Mouse (Mus musculus): ENCODE data around the gene Ldhd. TPM values are rescaled to one million over a fixed set of nuclear protein-coding genes. Genes with fewer than 3 reads are reported as not detected.

Gene Ldhd
- polyA plus RNA-seq, 1 experiment from 2014 or later: 1.2 TPM

GRCm38 (mm10) chr8:111625694-111626527, 4.3 kb downstream of the Ldhd start:
- no peak overlapping the region for H3K9ac ChIP-seq (ENCODE audit: low read length)
- H3K4me1 ChIP-seq (replicated peaks; ENCODE audit: control insufficient read depth, insufficient read depth, low read length): 0 out of 2 replicates have a peak, but pooled peaks cover 4% of the 10 kb centered on the region
- 29% methylated on average over 6 of the region's 6 CpGs for WGBS
- DNase-seq (ENCODE audit: low spot score) (peak; percentile 91), ATAC-seq (replicated peaks; ENCODE audit: low FRiP score, low TSS enrichment, low read depth) (no peak; the same call in 1 of the 2 replicates)
- peaks cover 18% of the 10 kb centered on the region for H3K36me3 ChIP-seq (ENCODE audit: control insufficient read depth, insufficient read depth, low read length)
- no peak overlapping the region for H3K27ac ChIP-seq (ENCODE audit: low read depth)
- H3K4me3 ChIP-seq (ENCODE audit: low read depth, low read length): no peak overlapping the region
- H3K9me3 ChIP-seq (ENCODE audit: control insufficient read depth, low read length): no peaks in the 10 kb centered on the region
- H3K27me3 ChIP-seq (replicated peaks; ENCODE audit: control insufficient read depth, insufficient read depth, low read length): no peaks in the 10 kb centered on the region
- H3K4me2 ChIP-seq (ENCODE audit: low read length): no peak overlapping the region

- no peak overlapping the region for H3K27ac ChIP-seq (ENCODE audit: low read depth)
- H3K9me3 ChIP-seq (ENCODE audit: control insufficient read depth, low read length): no peaks in the 10 kb centered on the region
- H3K4me1 ChIP-seq (replicated peaks; ENCODE audit: control insufficient read depth, insufficient read depth, low read length): 0 out of 2 replicates have a peak, but pooled peaks cover 4% of the 10 kb centered on the region
- H3K4me3 ChIP-seq (ENCODE audit: low read depth, low read length): no peak overlapping the region
- no peak overlapping the region for H3K9ac ChIP-seq (ENCODE audit: low read length)
- DNase-seq (ENCODE audit: low spot score) (no peak), ATAC-seq (replicated peaks; ENCODE audit: low FRiP score, low TSS enrichment, low read depth) (no peak)
- 86% methylated on average over 10 of the region's 10 CpGs for WGBS
- H3K4me2 ChIP-seq (ENCODE audit: low read length): no peak overlapping the region
- H3K36me3 ChIP-seq (ENCODE audit: control insufficient read depth, insufficient read depth, low read length): peaks cover 21% of the 10 kb centered on the region
- no peaks in the 10 kb centered on the region for H3K27me3 ChIP-seq (replicated peaks; ENCODE audit: control insufficient read depth, insufficient read depth, low read length)
These were observed 5.3 kb downstream of the Ldhd start for GRCm38 (mm10) chr8:111624853-111625221.

DNA sequence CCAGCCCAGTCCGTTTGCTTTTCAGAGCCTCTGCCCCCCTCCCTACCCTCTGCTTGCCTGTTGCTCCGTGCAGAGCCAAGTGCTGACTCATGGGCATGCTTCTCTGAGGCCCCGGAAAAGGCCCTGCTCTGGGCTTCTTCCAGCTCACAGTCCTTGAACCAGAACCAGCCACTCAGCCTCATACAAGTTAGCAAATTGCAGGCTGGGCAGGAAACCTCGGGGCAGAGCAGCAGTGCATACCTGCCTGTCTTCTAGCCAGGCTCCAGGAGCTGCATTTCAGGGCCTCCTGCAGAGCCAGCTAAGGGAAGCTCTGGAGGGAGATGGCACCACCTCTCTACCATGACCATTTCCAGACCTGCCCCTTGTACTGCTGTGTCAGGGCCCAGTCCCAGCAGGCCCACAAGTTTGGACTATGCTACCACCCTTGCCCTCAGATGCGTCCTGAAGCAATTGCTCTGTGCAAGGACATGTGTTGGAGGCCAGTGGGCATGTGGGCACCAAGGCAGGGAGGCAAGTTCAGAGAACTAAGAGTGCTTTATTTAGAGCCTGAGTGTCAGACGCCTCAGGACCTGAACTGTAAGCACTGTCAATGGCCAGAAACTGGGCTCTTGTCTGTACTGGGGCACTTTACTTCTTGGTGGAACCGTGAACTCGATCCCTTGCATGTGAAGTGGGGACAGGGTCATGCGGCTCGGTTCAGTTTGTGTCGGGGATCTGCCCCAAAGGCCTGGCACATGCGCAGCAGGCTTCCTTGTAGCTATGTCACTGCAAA, 5.9 kb downstream of the Ldhd start:
- Histone ChIP-seq H3K4me1 (replicated peaks; ENCODE audit: control insufficient read depth, insufficient read depth, low read length) (0 out of 2 replicates have a peak, but pooled peaks cover 4% of the 10 kb centered on the region), H3K9ac (ENCODE audit: low read length) (no peak overlapping the region), H3K4me3 (ENCODE audit: low read depth, low read length) (no peak overlapping the region), H3K27me3 (replicated peaks; ENCODE audit: control insufficient read depth, insufficient read depth, low read length) (no peaks in the 10 kb centered on the region), H3K36me3 (ENCODE audit: control insufficient read depth, insufficient read depth, low read length) (peaks cover 25% of the 10 kb centered on the region), H3K4me2 (ENCODE audit: low read length) (no peak overlapping the region), H3K27ac (ENCODE audit: low read depth) (no peak overlapping the region), H3K9me3 (ENCODE audit: control insufficient read depth, low read length) (no peaks in the 10 kb centered on the region)
- DNase-seq (ENCODE audit: low spot score) (no peak), ATAC-seq (replicated peaks; ENCODE audit: low FRiP score, low TSS enrichment, low read depth) (no peak)
- 80% methylated on average over 12 of the region's 12 CpGs for WGBS

GRCm38 (mm10) chr8:111622553-111622952, 7.6 kb downstream of the Ldhd start:
- H3K9ac ChIP-seq (ENCODE audit: low read length): no peak overlapping the region
- no peak for ATAC-seq (replicated peaks; ENCODE audit: low FRiP score, low TSS enrichment, low read depth)
- no peak overlapping the region for H3K4me2 ChIP-seq (ENCODE audit: low read length)
- H3K27ac ChIP-seq (ENCODE audit: low read depth): no peak overlapping the region
- DNase-seq (ENCODE audit: low spot score): no peak
- H3K9me3 ChIP-seq (ENCODE audit: control insufficient read depth, low read length): no peaks in the 10 kb centered on the region
- WGBS: 91% methylated on average over 10 of the region's 10 CpGs
- no peak overlapping the region for H3K4me3 ChIP-seq (ENCODE audit: low read depth, low read length)
- H3K27me3 ChIP-seq (replicated peaks; ENCODE audit: control insufficient read depth, insufficient read depth, low read length): no peaks in the 10 kb centered on the region
- peaks cover 27% of the 10 kb centered on the region for H3K36me3 ChIP-seq (ENCODE audit: control insufficient read depth, insufficient read depth, low read length)
- H3K4me1 ChIP-seq (replicated peaks; ENCODE audit: control insufficient read depth, insufficient read depth, low read length): 0 out of 2 replicates have a peak, but pooled peaks cover 4% of the 10 kb centered on the region

DNA sequence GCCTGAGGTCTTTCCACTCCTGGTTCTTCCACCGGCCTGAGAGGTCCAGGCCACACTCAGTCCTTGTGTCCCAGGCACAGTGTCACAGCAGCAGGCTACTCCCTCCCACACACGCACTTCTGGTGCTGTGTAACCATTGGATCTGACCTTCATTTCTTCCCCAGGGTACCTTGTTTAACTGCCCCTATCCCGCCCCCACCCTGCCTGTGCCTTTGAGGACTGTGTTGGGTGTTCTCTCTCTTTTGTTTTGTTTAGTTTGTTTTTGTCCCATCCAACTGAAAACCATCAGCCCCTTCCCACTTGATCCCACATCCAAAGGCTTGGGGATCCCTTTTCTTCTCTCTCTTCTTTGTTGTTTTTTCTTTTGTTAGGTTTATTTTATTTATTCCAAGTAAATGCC, 8.1 kb downstream of the Ldhd start:
- Histone ChIP-seq H3K36me3 (ENCODE audit: control insufficient read depth, insufficient read depth, low read length) (peaks cover 27% of the 10 kb centered on the region), H3K27me3 (replicated peaks; ENCODE audit: control insufficient read depth, insufficient read depth, low read length) (no peaks in the 10 kb centered on the region), H3K4me1 (replicated peaks; ENCODE audit: control insufficient read depth, insufficient read depth, low read length) (0 out of 2 replicates have a peak, but pooled peaks cover 4% of the 10 kb centered on the region), H3K9me3 (ENCODE audit: control insufficient read depth, low read length) (no peaks in the 10 kb centered on the region), H3K27ac (ENCODE audit: low read depth) (no peak overlapping the region), H3K4me2 (ENCODE audit: low read length) (no peak overlapping the region), H3K9ac (ENCODE audit: low read length) (no peak overlapping the region), H3K4me3 (ENCODE audit: low read depth, low read length) (no peak overlapping the region)
- WGBS: 80% methylated on average over 3 of the region's 3 CpGs
- DNase-seq (ENCODE audit: low spot score): no peak
- no peak for ATAC-seq (replicated peaks; ENCODE audit: low FRiP score, low TSS enrichment, low read depth)

DNA sequence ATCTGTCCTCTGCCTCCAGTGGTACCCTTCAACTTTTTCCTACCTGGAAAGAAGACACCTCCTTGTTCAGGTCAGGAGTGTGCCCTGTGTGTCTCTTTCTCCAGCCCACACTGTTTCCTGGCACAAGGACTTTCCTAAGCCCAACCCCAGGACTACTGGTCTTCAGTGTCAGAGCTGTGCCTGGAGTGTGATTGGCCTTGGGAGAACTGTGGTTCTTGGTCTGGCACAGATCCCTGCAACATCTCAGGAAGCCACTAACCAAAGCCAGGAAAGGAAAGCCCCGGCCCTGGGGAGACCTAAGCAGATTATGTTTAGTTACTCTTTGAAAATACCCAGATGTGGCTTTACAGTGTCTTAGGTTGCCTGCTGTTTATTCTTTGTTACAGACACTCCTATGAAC, 10.2 kb downstream of the Ldhd start:
- H3K9ac ChIP-seq (ENCODE audit: low read length): no peak overlapping the region
- no peak overlapping the region for H3K4me2 ChIP-seq (ENCODE audit: low read length)
- H3K4me1 ChIP-seq (replicated peaks; ENCODE audit: control insufficient read depth, insufficient read depth, low read length): no peaks in the 10 kb centered on the region
- H3K9me3 ChIP-seq (ENCODE audit: control insufficient read depth, low read length): no peaks in the 10 kb centered on the region
- H3K36me3 ChIP-seq (ENCODE audit: control insufficient read depth, insufficient read depth, low read length): peaks cover 27% of the 10 kb centered on the region
- 69% methylated on average over 1 of the region's 1 CpGs for WGBS
- no peak for ATAC-seq (replicated peaks; ENCODE audit: low FRiP score, low TSS enrichment, low read depth)
- no peak overlapping the region for H3K4me3 ChIP-seq (ENCODE audit: low read depth, low read length)
- DNase-seq (ENCODE audit: low spot score): no peak
- no peaks in the 10 kb centered on the region for H3K27me3 ChIP-seq (replicated peaks; ENCODE audit: control insufficient read depth, insufficient read depth, low read length)
- H3K27ac ChIP-seq (ENCODE audit: low read depth): no peak overlapping the region

DNA sequence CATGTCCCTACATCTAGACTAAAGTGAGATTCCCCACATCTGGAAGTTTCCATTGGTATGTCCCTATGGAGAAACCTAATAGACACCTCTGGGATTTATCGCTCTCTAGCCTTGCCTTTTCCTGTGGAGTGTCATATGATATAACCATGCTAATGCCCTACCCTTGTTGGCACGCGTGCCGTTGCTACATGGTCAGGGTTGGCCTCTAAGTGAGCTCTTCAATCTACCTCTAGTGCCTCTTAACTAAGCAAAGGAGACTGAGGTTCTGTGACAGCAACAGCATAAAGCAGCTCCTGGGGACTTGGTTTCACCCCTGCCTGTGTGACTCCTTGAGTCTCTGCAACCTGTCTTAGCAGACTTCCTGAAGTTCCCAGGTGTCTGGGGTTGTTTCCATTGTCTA, 11.9 kb downstream of the Ldhd start:
- Histone ChIP-seq H3K4me3 (ENCODE audit: low read depth, low read length) (no peak overlapping the region), H3K27ac (ENCODE audit: low read depth) (no peak overlapping the region), H3K27me3 (replicated peaks; ENCODE audit: control insufficient read depth, insufficient read depth, low read length) (no peaks in the 10 kb centered on the region), H3K4me1 (replicated peaks; ENCODE audit: control insufficient read depth, insufficient read depth, low read length) (no peaks in the 10 kb centered on the region), H3K9me3 (ENCODE audit: control insufficient read depth, low read length) (no peaks in the 10 kb centered on the region), H3K4me2 (ENCODE audit: low read length) (no peak overlapping the region), H3K36me3 (ENCODE audit: control insufficient read depth, insufficient read depth, low read length) (peaks cover 27% of the 10 kb centered on the region), H3K9ac (ENCODE audit: low read length) (no peak overlapping the region)
- 92% methylated on average over 4 of the region's 4 CpGs for WGBS
- DNase-seq (ENCODE audit: low spot score) (no peak), ATAC-seq (replicated peaks; ENCODE audit: low FRiP score, low TSS enrichment, low read depth) (no peak)

DNA sequence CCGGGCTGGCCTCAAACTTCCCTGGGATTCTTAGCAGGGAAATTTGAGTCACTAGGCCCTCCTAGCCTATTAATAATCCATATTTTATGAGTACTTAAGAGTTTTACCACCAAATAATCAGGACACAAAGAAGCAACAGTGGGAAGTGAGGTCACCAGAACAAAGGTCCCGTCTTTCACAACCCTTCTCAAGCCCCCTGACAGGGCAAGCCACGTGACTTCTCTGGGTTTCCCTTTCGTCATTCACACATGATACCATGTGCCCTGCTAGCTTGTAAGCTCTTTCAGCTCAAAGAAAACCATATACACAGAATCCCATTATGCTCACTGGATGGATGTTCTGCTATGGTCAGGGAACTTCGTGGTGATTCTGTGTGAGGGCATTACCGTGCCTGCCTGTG, 12.4 kb downstream of the Ldhd start:
- Histone ChIP-seq H3K4me3 (ENCODE audit: low read depth, low read length) (no peak overlapping the region), H3K9me3 (ENCODE audit: control insufficient read depth, low read length) (no peaks in the 10 kb centered on the region), H3K27me3 (replicated peaks; ENCODE audit: control insufficient read depth, insufficient read depth, low read length) (no peaks in the 10 kb centered on the region), H3K27ac (ENCODE audit: low read depth) (no peak overlapping the region), H3K36me3 (ENCODE audit: control insufficient read depth, insufficient read depth, low read length) (peaks cover 24% of the 10 kb centered on the region), H3K9ac (ENCODE audit: low read length) (no peak overlapping the region), H3K4me2 (ENCODE audit: low read length) (no peak overlapping the region), H3K4me1 (replicated peaks; ENCODE audit: control insufficient read depth, insufficient read depth, low read length) (no peaks in the 10 kb centered on the region)
- WGBS: 71% methylated on average over 6 of the region's 6 CpGs
- DNase-seq (ENCODE audit: low spot score): no peak
- no peak for ATAC-seq (replicated peaks; ENCODE audit: low FRiP score, low TSS enrichment, low read depth)

All from intestine, embryonic 14.5 days (tissue).